Mouse (Mus musculus): ENCODE data around the gene Gpr146. TPM values are rescaled to one million over a fixed set of nuclear protein-coding genes. Genes with fewer than 3 reads are reported as not detected.
A peak's percentile ranks its signal among the peaks of the same experiment; 100 is the strongest.

Gene Gpr146
- polyA plus RNA-seq, 1 experiment from 2014 or later = 3.1 TPM

- no peaks in the 10 kb centered on the region for H3K36me3 ChIP-seq (ENCODE audit: control insufficient read depth, insufficient read depth, low read length)
- H3K9me3 ChIP-seq (ENCODE audit: control insufficient read depth, low read length) = no peaks in the 10 kb centered on the region
- WGBS = 68% methylated on average over 3 of the region's 3 CpGs
- H3K27ac ChIP-seq (ENCODE audit: low read depth, low read length) = no peak overlapping the region
- H3K4me1 ChIP-seq (ENCODE audit: control insufficient read depth, insufficient read depth, low read length) = peaks cover 32% of the 10 kb centered on the region
- no peak overlapping the region for H3K4me3 ChIP-seq (ENCODE audit: low read length)
- ATAC-seq (ENCODE audit: low FRiP score, low TSS enrichment) = no peak
- no peak overlapping the region for H3K4me2 ChIP-seq (replicated peaks; ENCODE audit: low read depth, low read length)
- no peak overlapping the region for H3K9ac ChIP-seq (ENCODE audit: low read depth, low read length)
- H3K27me3 ChIP-seq (ENCODE audit: control insufficient read depth, insufficient read depth, low read length) = no peaks in the 10 kb centered on the region
Measured at GRCm38 (mm10) chr5:139373126-139373525, 4.4 kb upstream of the Gpr146 start.

- Histone ChIP-seq H3K27me3 (ENCODE audit: control insufficient read depth, insufficient read depth, low read length) (no peaks in the 10 kb centered on the region), H3K4me1 (ENCODE audit: control insufficient read depth, insufficient read depth, low read length) (peaks cover 37% of the 10 kb centered on the region), H3K9ac (ENCODE audit: low read depth, low read length) (no peak overlapping the region), H3K27ac (ENCODE audit: low read depth, low read length) (no peak overlapping the region), H3K36me3 (ENCODE audit: control insufficient read depth, insufficient read depth, low read length) (no peaks in the 10 kb centered on the region), H3K4me2 (replicated peaks; ENCODE audit: low read depth, low read length) (no peak overlapping the region), H3K4me3 (ENCODE audit: low read length) (no peak overlapping the region), H3K9me3 (ENCODE audit: control insufficient read depth, low read length) (no peaks in the 10 kb centered on the region)
- 76% methylated on average over 6 of the region's 6 CpGs for WGBS
- no peak for ATAC-seq (ENCODE audit: low FRiP score, low TSS enrichment)
Measured at GRCm38 (mm10) chr5:139373889-139374444, 3.5 kb upstream of the Gpr146 start.

GRCm38 (mm10) chr5:139374841-139375240, 2.7 kb upstream of the Gpr146 start:
- Histone ChIP-seq H3K4me3 (ENCODE audit: low read length) (no peak overlapping the region), H3K9ac (ENCODE audit: low read depth, low read length) (no peak overlapping the region), H3K36me3 (ENCODE audit: control insufficient read depth, insufficient read depth, low read length) (no peaks in the 10 kb centered on the region), H3K4me2 (replicated peaks; ENCODE audit: low read depth, low read length) (no peak overlapping the region), H3K9me3 (ENCODE audit: control insufficient read depth, low read length) (no peaks in the 10 kb centered on the region), H3K4me1 (ENCODE audit: control insufficient read depth, insufficient read depth, low read length) (peaks cover 46% of the 10 kb centered on the region), H3K27ac (ENCODE audit: low read depth, low read length) (no peak overlapping the region), H3K27me3 (ENCODE audit: control insufficient read depth, insufficient read depth, low read length) (no peaks in the 10 kb centered on the region)
- ATAC-seq (ENCODE audit: low FRiP score, low TSS enrichment) = no peak
- WGBS = 88% methylated on average over 2 of the region's 2 CpGs

GRCm38 (mm10) chr5:139378271-139378556, 717 bp downstream of the Gpr146 start:
- no peak overlapping the region for H3K9ac ChIP-seq (ENCODE audit: low read depth, low read length)
- ATAC-seq (ENCODE audit: low FRiP score, low TSS enrichment) = no peak
- H3K27me3 ChIP-seq (ENCODE audit: control insufficient read depth, insufficient read depth, low read length) = no peaks in the 10 kb centered on the region
- H3K36me3 ChIP-seq (ENCODE audit: control insufficient read depth, insufficient read depth, low read length) = no peaks in the 10 kb centered on the region
- no peaks in the 10 kb centered on the region for H3K9me3 ChIP-seq (ENCODE audit: control insufficient read depth, low read length)
- H3K4me3 ChIP-seq (ENCODE audit: low read length) = no peak overlapping the region
- 70% methylated on average over 7 of the region's 7 CpGs for WGBS
- H3K27ac ChIP-seq (ENCODE audit: low read depth, low read length) = peak overlapping the region; percentile 86
- no peak overlapping the region for H3K4me2 ChIP-seq (replicated peaks; ENCODE audit: low read depth, low read length)
- peaks cover 54% of the 10 kb centered on the region for H3K4me1 ChIP-seq (ENCODE audit: control insufficient read depth, insufficient read depth, low read length)

GRCm38 (mm10) chr5:139378986-139379629, 1.6 kb downstream of the Gpr146 start:
- H3K27me3 ChIP-seq (ENCODE audit: control insufficient read depth, insufficient read depth, low read length) = no peaks in the 10 kb centered on the region
- peak overlapping the region; percentile 86 for H3K27ac ChIP-seq (ENCODE audit: low read depth, low read length)
- no peaks in the 10 kb centered on the region for H3K36me3 ChIP-seq (ENCODE audit: control insufficient read depth, insufficient read depth, low read length)
- no peaks in the 10 kb centered on the region for H3K9me3 ChIP-seq (ENCODE audit: control insufficient read depth, low read length)
- H3K4me3 ChIP-seq (ENCODE audit: low read length) = no peak overlapping the region
- no peak overlapping the region for H3K4me2 ChIP-seq (replicated peaks; ENCODE audit: low read depth, low read length)
- H3K4me1 ChIP-seq (ENCODE audit: control insufficient read depth, insufficient read depth, low read length) = peaks cover 59% of the 10 kb centered on the region
- no peak for ATAC-seq (ENCODE audit: low FRiP score, low TSS enrichment)
- H3K9ac ChIP-seq (ENCODE audit: low read depth, low read length) = peak overlapping the region; percentile 31; the same call in 1 of the 2 replicates
- 35% methylated on average over 21 of the region's 21 CpGs for WGBS

GRCm38 (mm10) chr5:139379771-139380384, 2.4 kb downstream of the Gpr146 start:
- H3K27me3 ChIP-seq (ENCODE audit: control insufficient read depth, insufficient read depth, low read length) = no peaks in the 10 kb centered on the region
- H3K4me1 ChIP-seq (ENCODE audit: control insufficient read depth, insufficient read depth, low read length) = peaks cover 67% of the 10 kb centered on the region
- 19% methylated on average over 8 of the region's 8 CpGs for WGBS
- ATAC-seq (ENCODE audit: low FRiP score, low TSS enrichment) = no peak
- no peaks in the 10 kb centered on the region for H3K36me3 ChIP-seq (ENCODE audit: control insufficient read depth, insufficient read depth, low read length)
- H3K4me2 ChIP-seq (replicated peaks; ENCODE audit: low read depth, low read length) = peak overlapping the region; percentile 76
- no peaks in the 10 kb centered on the region for H3K9me3 ChIP-seq (ENCODE audit: control insufficient read depth, low read length)
- peak overlapping the region; percentile 54 for H3K4me3 ChIP-seq (ENCODE audit: low read length)
- peak overlapping the region; percentile 34; the same call in 1 of the 2 replicates for H3K9ac ChIP-seq (ENCODE audit: low read depth, low read length)
- peak overlapping the region; percentile 86 for H3K27ac ChIP-seq (ENCODE audit: low read depth, low read length)

GRCm38 (mm10) chr5:139380385-139381248, 3.1 kb downstream of the Gpr146 start:
- peak overlapping the region; percentile 76 for H3K4me2 ChIP-seq (replicated peaks; ENCODE audit: low read depth, low read length)
- no peaks in the 10 kb centered on the region for H3K36me3 ChIP-seq (ENCODE audit: control insufficient read depth, insufficient read depth, low read length)
- peak overlapping the region; percentile 54 for H3K4me3 ChIP-seq (ENCODE audit: low read length)
- H3K27me3 ChIP-seq (ENCODE audit: control insufficient read depth, insufficient read depth, low read length) = no peaks in the 10 kb centered on the region
- H3K4me1 ChIP-seq (ENCODE audit: control insufficient read depth, insufficient read depth, low read length) = peaks cover 74% of the 10 kb centered on the region
- H3K27ac ChIP-seq (ENCODE audit: low read depth, low read length) = peak overlapping the region; percentile 86
- 2% methylated on average over 58 of the region's 73 CpGs for WGBS
- peak; percentile 82 for ATAC-seq (ENCODE audit: low FRiP score, low TSS enrichment)
- H3K9me3 ChIP-seq (ENCODE audit: control insufficient read depth, low read length) = no peaks in the 10 kb centered on the region
- H3K9ac ChIP-seq (ENCODE audit: low read depth, low read length) = peak overlapping the region; percentile 60

GRCm38 (mm10) chr5:139381586-139382513, 4.4 kb downstream of the Gpr146 start:
- ATAC-seq (ENCODE audit: low FRiP score, low TSS enrichment) = no peak
- H3K27ac ChIP-seq (ENCODE audit: low read depth, low read length) = peak overlapping the region; percentile 66; the same call in 1 of the 2 replicates
- H3K27me3 ChIP-seq (ENCODE audit: control insufficient read depth, insufficient read depth, low read length) = no peaks in the 10 kb centered on the region
- no peaks in the 10 kb centered on the region for H3K9me3 ChIP-seq (ENCODE audit: control insufficient read depth, low read length)
- H3K36me3 ChIP-seq (ENCODE audit: control insufficient read depth, insufficient read depth, low read length) = no peaks in the 10 kb centered on the region
- no peak overlapping the region for H3K4me3 ChIP-seq (ENCODE audit: low read length)
- 84% methylated on average over 18 of the region's 18 CpGs for WGBS
- peak overlapping the region; percentile 1 for H3K4me2 ChIP-seq (replicated peaks; ENCODE audit: low read depth, low read length)
- H3K4me1 ChIP-seq (ENCODE audit: control insufficient read depth, insufficient read depth, low read length) = peaks cover 76% of the 10 kb centered on the region
- H3K9ac ChIP-seq (ENCODE audit: low read depth, low read length) = 0 out of 2 replicates have a peak overlapping the region, but pooled peaks have one; percentile 45

Data from kidney, embryonic 14.5 days (tissue).